Mouse (Mus musculus): Measurements from ENCODE around the gene 1700020N01Rik. TPM values are rescaled to one million over a fixed set of nuclear protein-coding genes. Genes with fewer than 3 reads are reported as not detected.

Gene 1700020N01Rik
- total RNA-seq, 4 experiments from 2014 or later, result not detected

- DNase-seq (ENCODE audit: low spot score), result no peak
These were observed 11.5 kb downstream of the 1700020N01Rik start for GRCm38 (mm10) chr10:21604476-21604875.

- peak; percentile 84 for DNase-seq (ENCODE audit: low spot score)
These were observed 12.1 kb downstream of the 1700020N01Rik start for GRCm38 (mm10) chr10:21605011-21605571.

- DNase-seq (ENCODE audit: low spot score), result no peak
These were observed 12.7 kb downstream of the 1700020N01Rik start for GRCm38 (mm10) chr10:21605601-21606000.

- DNase-seq (ENCODE audit: low spot score), result no peak
These were observed 14.0 kb downstream of the 1700020N01Rik start for GRCm38 (mm10) chr10:21606931-21607330.

GRCm38 (mm10) chr10:21609583-21609982 lies 16.6 kb downstream of the 1700020N01Rik start:
- DNase-seq (ENCODE audit: low spot score), result peak; percentile 67

- no peak for DNase-seq (ENCODE audit: low spot score)
These were observed 20.3 kb downstream of the 1700020N01Rik start for GRCm38 (mm10) chr10:21613021-21613860.

- no peak for DNase-seq (ENCODE audit: low spot score)
These were observed 21.6 kb downstream of the 1700020N01Rik start for GRCm38 (mm10) chr10:21614520-21614919.

- no peak for DNase-seq (ENCODE audit: low spot score)
These were observed 26.0 kb downstream of the 1700020N01Rik start for GRCm38 (mm10) chr10:21618745-21619508.

- DNase-seq (ENCODE audit: low spot score), result no peak
These were observed 29.1 kb downstream of the 1700020N01Rik start for GRCm38 (mm10) chr10:21622065-21622464.

- DNase-seq (ENCODE audit: low spot score), result peak; percentile 90
These were observed 35.6 kb downstream of the 1700020N01Rik start for GRCm38 (mm10) chr10:21628555-21628954.

- no peak for DNase-seq (ENCODE audit: low spot score)
These were observed 36.2 kb downstream of the 1700020N01Rik start for GRCm38 (mm10) chr10:21629031-21629740.

- no peak for DNase-seq (ENCODE audit: low spot score)
These were observed 38.5 kb downstream of the 1700020N01Rik start for GRCm38 (mm10) chr10:21631481-21631880.

GRCm38 (mm10) chr10:21632687-21633086 lies 39.7 kb downstream of the 1700020N01Rik start:
- DNase-seq (ENCODE audit: low spot score), result no peak

GRCm38 (mm10) chr10:21635988-21636710 lies 43.2 kb downstream of the 1700020N01Rik start:
- DNase-seq (ENCODE audit: low spot score), result peak; percentile 45

GRCm38 (mm10) chr10:21636711-21637081 lies 43.8 kb downstream of the 1700020N01Rik start:
- DNase-seq (ENCODE audit: low spot score), result peak; percentile 92

GRCm38 (mm10) chr10:21651388-21651787 lies 58.4 kb downstream of the 1700020N01Rik start:
- peak; percentile 27 for DNase-seq (ENCODE audit: low spot score)

- no peak for DNase-seq (ENCODE audit: low spot score)
These were observed 59.7 kb downstream of the 1700020N01Rik start for GRCm38 (mm10) chr10:21652426-21653345.

- no peak for DNase-seq (ENCODE audit: low spot score)
These were observed 60.5 kb downstream of the 1700020N01Rik start for GRCm38 (mm10) chr10:21653469-21653868.

- DNase-seq (ENCODE audit: low spot score), result no peak
These were observed 66.8 kb downstream of the 1700020N01Rik start for GRCm38 (mm10) chr10:21659576-21660246.
